Mouse (Mus musculus) adrenal gland, adult 8-10 months (tissue): Measurements from ENCODE around the gene Dnajb6. TPM values are rescaled to one million over a fixed set of nuclear protein-coding genes. Genes with fewer than 3 reads are reported as not detected.

ENCODE experiments used
- DNase-seq: peaks from one replicate; pipeline ENCODE4 v3.0.0; 2022
- total RNA-seq, 4 experiments: library from RNA; stranded (reverse); gene quantifications; 2 replicates each; pipeline ENCODE4 v1.2.4; 2022

Gene Dnajb6
- total RNA-seq, 4 experiments from 2014 or later = 116 to 159 (median 134) TPM

GRCm38 (mm10) chr5:29853035-29853434 is 117.5 kb downstream of the Dnajb6 start:
- no peak for DNase-seq

- DNase-seq = no peak
Observed at GRCm38 (mm10) chr5:29854376-29854775, 118.9 kb downstream of the Dnajb6 start.

GRCm38 (mm10) chr5:29854971-29855370 is 119.5 kb downstream of the Dnajb6 start:
- DNase-seq = no peak

- no peak for DNase-seq
Observed at GRCm38 (mm10) chr5:29861522-29861921, 126.0 kb downstream of the Dnajb6 start.

GRCm38 (mm10) chr5:29862388-29862787 is 126.9 kb downstream of the Dnajb6 start:
- DNase-seq = no peak

- DNase-seq = no peak
Observed at GRCm38 (mm10) chr5:29864291-29864737, 128.8 kb downstream of the Dnajb6 start.

GRCm38 (mm10) chr5:29864994-29865393 is 129.5 kb downstream of the Dnajb6 start:
- no peak for DNase-seq

Other genes with a start within 250 kb of the Dnajb6 start
- gene Ube3c, start 166.4 kb upstream of the Dnajb6 start, total RNA-seq = 10 to 100 TPM; 52.5 to 67.8 (median 58.2) TPM
- gene Gm5129, start 248 bp downstream of the Dnajb6 start, total RNA-seq = 1 to 10 TPM in 2 of 4 experiments, not detected in 2; 1.6 to 2.2 TPM